Mouse (Mus musculus): Measurements from ENCODE around the gene 1520401A03Rik. TPM values are rescaled to one million over a fixed set of nuclear protein-coding genes. Genes with fewer than 3 reads are reported as not detected.
A peak's percentile ranks its signal among the peaks of the same experiment; 100 is the strongest.
"Not testable (repeated sequence)": the region's sequence is repeated elsewhere in the genome, so short reads cannot be mapped to it uniquely, and the experiment has no call there.

1520401A03Rik gene
- not detected for polyA plus RNA-seq (2017; shearing (Covaris generic))

- ATAC-seq: no peak
Measured at GRCm38 (mm10) chr17:23722376-23723125, at the start of gene 1520401A03Rik. 1520401A03Rik (minus strand) TSS chr17:23722783.

- ATAC-seq: not testable (repeated sequence)
Measured at GRCm38 (mm10) chr17:23772219-23772556, 49.6 kb upstream of the 1520401A03Rik start.

- ATAC-seq: peak; percentile 97
Measured at GRCm38 (mm10) chr17:23771284-23772218, 49.0 kb upstream of the 1520401A03Rik start, which contains the start of gene Flywch1. Flywch1 (minus strand) TSS chr17:23771602.

- peak; percentile 3 for ATAC-seq
Measured at GRCm38 (mm10) chr17:23770896-23771283, 48.3 kb upstream of the 1520401A03Rik start.

GRCm38 (mm10) chr17:23770493-23770892, 47.9 kb upstream of the 1520401A03Rik start:
- ATAC-seq: no peak

- no peak for ATAC-seq
Measured at GRCm38 (mm10) chr17:23762976-23763375, 40.4 kb upstream of the 1520401A03Rik start.

- no peak for ATAC-seq
Measured at GRCm38 (mm10) chr17:23761155-23761554, 38.6 kb upstream of the 1520401A03Rik start.

GRCm38 (mm10) chr17:23760231-23760630, 37.6 kb upstream of the 1520401A03Rik start:
- ATAC-seq: no peak

- ATAC-seq: no peak
Measured at GRCm38 (mm10) chr17:23758801-23759200, 36.2 kb upstream of the 1520401A03Rik start.

GRCm38 (mm10) chr17:23757581-23757980, 35.0 kb upstream of the 1520401A03Rik start:
- no peak for ATAC-seq

- ATAC-seq: no peak
Measured at GRCm38 (mm10) chr17:23755689-23756088, 33.1 kb upstream of the 1520401A03Rik start.

GRCm38 (mm10) chr17:23749400-23750191, 27.0 kb upstream of the 1520401A03Rik start:
- no peak for ATAC-seq

GRCm38 (mm10) chr17:23748631-23749391, 26.2 kb upstream of the 1520401A03Rik start:
- peak; percentile 60 for ATAC-seq

- ATAC-seq: peak; percentile 12
Measured at GRCm38 (mm10) chr17:23748026-23748425, 25.4 kb upstream of the 1520401A03Rik start.

GRCm38 (mm10) chr17:23747471-23747870, 24.9 kb upstream of the 1520401A03Rik start:
- ATAC-seq: no peak

GRCm38 (mm10) chr17:23746767-23747166, 24.2 kb upstream of the 1520401A03Rik start:
- ATAC-seq: no peak

- ATAC-seq: no peak
Measured at GRCm38 (mm10) chr17:23746311-23746710, 23.7 kb upstream of the 1520401A03Rik start.

GRCm38 (mm10) chr17:23745301-23746251, 23.0 kb upstream of the 1520401A03Rik start, which contains the start of gene Kremen2:
Kremen2 (minus strand) TSS chr17:23745833.
- ATAC-seq: no peak

GRCm38 (mm10) chr17:23744651-23745050, 22.1 kb upstream of the 1520401A03Rik start:
- ATAC-seq: no peak

- no peak for ATAC-seq
Measured at GRCm38 (mm10) chr17:23744076-23744475, 21.5 kb upstream of the 1520401A03Rik start.

All from activated CD4-positive, CD25-positive, alpha-beta regulatory T cell, adult 4 months (primary cell).